Mouse (Mus musculus): ENCODE measurements around the gene Rps6kb2.

- TF ChIP-seq CTCF (IDR thresholded peaks at IDR 0.05; ENCODE audit: borderline replicate concordance, insufficient read depth, low read depth, low read length) = no peak
- TF ChIP-seq POLR2A (IDR thresholded peaks at IDR 0.05; ENCODE audit: borderline replicate concordance, insufficient read depth, low read length) = no peak
Measured at GRCm38 (mm10) chr19:4145936-4146335, 17.2 kb downstream of the Rps6kb2 start.

Measured in cerebellum, adult 2 months (tissue).